8 mouse cellular contexts compared by ENCODE assay signal in the genomic region with DNA sequence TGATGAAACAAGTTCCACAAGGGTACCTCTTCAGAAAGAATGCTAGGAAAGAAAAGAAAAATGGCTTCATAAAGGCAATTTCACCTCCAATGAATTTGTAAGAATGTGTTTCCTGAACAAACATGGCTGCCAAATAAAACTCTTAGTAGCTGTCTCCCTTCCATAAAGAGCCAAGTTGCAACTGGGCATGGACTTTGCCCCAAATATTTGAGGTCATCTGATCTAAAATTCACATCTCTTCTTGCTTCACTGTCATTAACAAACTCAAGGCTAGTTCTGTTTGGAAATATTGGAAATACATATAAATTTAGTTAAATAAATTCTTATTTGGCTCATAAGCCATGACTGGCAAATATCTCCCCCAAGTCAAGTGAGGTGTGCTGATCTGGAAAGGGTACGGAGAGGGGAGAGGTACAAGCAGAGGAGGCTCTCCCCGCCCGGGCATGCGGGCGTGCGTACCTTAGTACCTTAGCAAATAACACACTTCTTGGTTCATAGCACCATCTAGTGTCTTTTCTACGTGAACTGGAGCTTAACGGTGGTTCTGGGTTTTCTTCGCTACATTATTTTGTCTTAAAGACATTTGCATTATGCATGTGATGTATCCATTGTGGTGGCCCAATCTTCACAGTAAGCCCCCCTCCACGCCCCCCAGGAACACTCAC.
A peak's percentile ranks its signal among the peaks of the same experiment; 100 is the strongest.
DNase-seq lines count a peak whose midpoint lies in the region; ATAC-seq and TF ChIP-seq lines count a peak whose summit lies in the region.

No protein-coding gene starts in this region.

- H3K27ac ChIP-seq in bone marrow macrophage, adult 2 months (ENCODE audit: insufficient read depth, low read depth, low read length), result no peak overlapping the region
- H3K27ac ChIP-seq in midbrain, embryonic 16.5 days (ENCODE audit: low read length), result no peak overlapping the region

- H3K36me3 ChIP-seq in midbrain, embryonic 16.5 days (ENCODE audit: control insufficient read depth, insufficient read depth, low read length), result no peaks in the 10 kb centered on the region

- TF ChIP-seq POLR2A in bone marrow macrophage, adult 2 months (IDR thresholded peaks at IDR 0.05; ENCODE audit: borderline replicate concordance, low read depth, low read length), result no peak

- WGBS in midbrain, embryonic 16.5 days, result 46% methylated on average over 10 of the region's 10 CpGs

- peak overlapping the region; percentile 36; the same call in 1 of the 2 replicates for H3K4me2 ChIP-seq in midbrain, embryonic 16.5 days (ENCODE audit: low read length)

- peak; percentile 58; the same call in 1 of the 2 replicates for ATAC-seq in cerebellum, adult (ENCODE audit: insufficient number of reproducible peaks, low FRiP score, low TSS enrichment)
- peak; percentile 66 for ATAC-seq in granulocyte monocyte progenitor cell, adult 5-6 weeks (replicated peaks; ENCODE audit: poor library complexity, severe bottlenecking)
- peak; percentile 66 for ATAC-seq in midbrain, embryonic 16.5 days

- H3K4me1 ChIP-seq in bone marrow macrophage, adult 2 months (ENCODE audit: control insufficient read depth, insufficient read depth, low read length), result no peaks in the 10 kb centered on the region
- no peaks in the 10 kb centered on the region for H3K4me1 ChIP-seq in midbrain, embryonic 16.5 days (ENCODE audit: control insufficient read depth, insufficient read depth, low read length)

- DNase-seq in cerebellum, adult 11-12 months, result no peak
- peak; percentile 80 for DNase-seq in 3T3-L1 (ENCODE audit: low read depth, low spot score)
- DNase-seq in kidney, postnatal 36 days, result peak; percentile 61 to 63
- DNase-seq in gastrocnemius, postnatal 10 days, result no peak

- H3K4me3 ChIP-seq in bone marrow macrophage, adult 2 months (ENCODE audit: insufficient read depth, low read length), result no peak overlapping the region
- no peak overlapping the region for H3K4me3 ChIP-seq in midbrain, embryonic 16.5 days (ENCODE audit: low read depth, low read length)

- peak; percentile 58 for TF ChIP-seq CTCF in bone marrow macrophage, adult 2 months (IDR thresholded peaks at IDR 0.05; ENCODE audit: low read depth, low read length)

- H3K9ac ChIP-seq in midbrain, embryonic 16.5 days (ENCODE audit: low read depth, low read length), result no peak overlapping the region

- no peaks in the 10 kb centered on the region for H3K27me3 ChIP-seq in midbrain, embryonic 16.5 days (ENCODE audit: control insufficient read depth, insufficient read depth, low read depth, low read length)

- peaks cover 2% of the 10 kb centered on the region; the same call in 1 of the 2 replicates for H3K9me3 ChIP-seq in midbrain, embryonic 16.5 days (replicated peaks; ENCODE audit: control insufficient read depth, low read length, poor library complexity, severe bottlenecking)

Comparison
In these comparisons a context has a peak if more than half of its experiments do, and no peak if none do; other contexts are left out.
1. DNase-seq: peak in 3T3-L1 (single experiment) and kidney, postnatal 36 days (2 of 2); none in cerebellum, adult 11-12 months (single experiment) and gastrocnemius, postnatal 10 days (single experiment).
2. Peak in every context shown above with its lines, with median percentiles within 50 percentile points of each other: ATAC-seq.